ENCODE assay signal across 31 mouse cellular contexts in genomic region chr12:99254436-99254835, GRCm38 (mm10).
"Had no signal": no experiment of that assay in that cellular context is flagged by ENCODE, and none has a peak within 500 bp of the region (broad histone marks: within the 10 kb centered on the region; RNA-seq: fewer than 3 reads in every experiment).

No protein-coding gene starts in this region.

- ATAC-seq: liver, embryonic 12.5 days; lung, postnatal 0 days; midbrain, embryonic 13.5 days; midbrain, embryonic 15.5 days; midbrain, embryonic 16.5 days had no signal

- H3K4me2 ChIP-seq: limb, embryonic 12.5 days; limb, embryonic 13.5 days; limb, embryonic 15.5 days; liver, embryonic 11.5 days; liver, embryonic 12.5 days; liver, embryonic 13.5 days; liver, embryonic 15.5 days; lung, embryonic 14.5 days; lung, embryonic 15.5 days; midbrain, embryonic 11.5 days; midbrain, embryonic 12.5 days; midbrain, embryonic 13.5 days; midbrain, embryonic 15.5 days had no signal

- H3K27me3 ChIP-seq: limb, embryonic 12.5 days; limb, embryonic 13.5 days; limb, embryonic 15.5 days; liver, embryonic 12.5 days; liver, embryonic 13.5 days; liver, embryonic 15.5 days; lung, embryonic 15.5 days; megakaryocyte, embryonic 14.5 days; midbrain, embryonic 12.5 days; midbrain, embryonic 13.5 days; midbrain, embryonic 15.5 days had no signal

- H3K9me3 ChIP-seq: limb, embryonic 10.5 days; limb, embryonic 12.5 days; limb, embryonic 15.5 days; liver, embryonic 12.5 days; liver, embryonic 13.5 days; liver, embryonic 15.5 days; lung, embryonic 15.5 days; megakaryocyte, embryonic 14.5 days; midbrain, embryonic 10.5 days; midbrain, embryonic 13.5 days; midbrain, embryonic 15.5 days had no signal

- H3K9ac ChIP-seq: limb, embryonic 12.5 days; limb, embryonic 13.5 days; limb, embryonic 15.5 days; liver, embryonic 12.5 days; liver, embryonic 13.5 days; liver, embryonic 14.5 days; liver, embryonic 15.5 days; lung, embryonic 14.5 days; lung, embryonic 15.5 days; midbrain, embryonic 12.5 days; midbrain, embryonic 13.5 days; midbrain, embryonic 15.5 days had no signal

- DNase-seq: left cerebral cortex, postnatal 4 days; liver; liver, embryonic 13.5 days; lung, adult 18-20 months; lung, adult 2 months; lung, embryonic 14.5 days; lung, postnatal 10 days; lung, postnatal 14 days; lung, postnatal 36 days; lung, postnatal 4 days; midbrain, embryonic 14.5 days had no signal

- H3K36me3 ChIP-seq: limb, embryonic 10.5 days; limb, embryonic 12.5 days; liver, embryonic 12.5 days; liver, embryonic 13.5 days; liver, embryonic 15.5 days; lung, embryonic 15.5 days; midbrain, embryonic 12.5 days; midbrain, embryonic 13.5 days; midbrain, embryonic 15.5 days had no signal

- H3K4me3 ChIP-seq: left cerebral cortex, adult 2 months; limb, embryonic 10.5 days; limb, embryonic 12.5 days; limb, embryonic 13.5 days; limb, embryonic 15.5 days; liver, embryonic 12.5 days; liver, embryonic 13.5 days; liver, embryonic 15.5 days; lung, embryonic 15.5 days; megakaryocyte, embryonic 14.5 days; midbrain, embryonic 10.5 days; midbrain, embryonic 12.5 days; midbrain, embryonic 13.5 days; midbrain, embryonic 15.5 days; myocyte had no signal

- H3K27ac ChIP-seq: left cerebral cortex, adult 2 months; limb, embryonic 10.5 days; limb, embryonic 12.5 days; limb, embryonic 13.5 days; limb, embryonic 15.5 days; liver, embryonic 12.5 days; liver, embryonic 13.5 days; liver, embryonic 14.5 days; liver, embryonic 15.5 days; lung, embryonic 15.5 days; macrophage; midbrain, embryonic 10.5 days; midbrain, embryonic 12.5 days; midbrain, embryonic 13.5 days; midbrain, embryonic 15.5 days had no signal

- H3K4me1 ChIP-seq: limb, embryonic 10.5 days; limb, embryonic 12.5 days; limb, embryonic 15.5 days had no signal
